Mouse (Mus musculus) embryonic stem cell, embryonic (primary cell): Measurements from ENCODE around the gene Zfp652.

ENCODE experiments used
- CTCF ChIA-PET, 4 experiments: fragments of 300-600 bp in 2 of 4; fragments of 350-600 bp in 2 of 4; sonication (Branson Sonifier 250); formaldehyde crosslinking; loops; one replicate each; lab custom pipeline; 2022; ENCODE audit warnings: inconsistent platforms in 2 of 4; lab: Charles Lee
- POLR2A ChIA-PET, 4 experiments: fragments of 300-600 bp in 2 of 4; fragments of 350-600 bp in 2 of 4; sonication (Branson Sonifier 250); formaldehyde crosslinking; loops; one replicate each; lab custom pipeline; 2022; ENCODE audit warnings: antibody characterized with exemption in 4 of 4, inconsistent platforms in 1 of 4; lab: Charles Lee

Gene Zfp652

DNA sequence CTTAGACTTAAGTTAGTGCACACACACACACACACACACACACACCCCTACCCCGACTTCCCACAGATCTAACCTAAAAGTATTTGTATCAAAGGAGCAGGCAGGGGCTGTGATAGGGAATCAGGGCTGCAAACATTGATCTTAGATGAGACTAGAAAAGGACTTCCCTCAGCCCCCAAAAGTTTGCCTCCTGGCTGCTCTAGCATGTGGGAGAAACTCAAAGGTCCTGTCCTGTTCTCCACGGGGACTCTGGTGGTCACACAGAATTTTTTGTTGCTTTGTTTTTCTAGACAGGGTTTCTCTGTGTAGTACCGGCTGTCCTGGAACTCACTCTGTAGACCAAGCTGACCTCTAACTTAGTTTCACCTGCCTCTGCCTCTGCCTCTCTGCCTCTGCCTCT lies 113.2 kb downstream of the Zfp652 start:
- CTCF ChIA-PET, result interaction anchor here in 2 of 4 experiments (0.6 to 0.9 kb wide), 2 partner anchors 28 to 1131 kb away, joined by 3 read pairs; no protein-coding TSS in a partner anchor
- POLR2A ChIA-PET, result interaction anchor here (0.6 to 5.9 kb wide), 11 partner anchors 11 to 334 kb away, joined by 3 to 34 read pairs (median 3); partner anchors contain the start of genes Abi3 (in 1 of the 4) and Ube2z (in 1 of the 4)

DNA sequence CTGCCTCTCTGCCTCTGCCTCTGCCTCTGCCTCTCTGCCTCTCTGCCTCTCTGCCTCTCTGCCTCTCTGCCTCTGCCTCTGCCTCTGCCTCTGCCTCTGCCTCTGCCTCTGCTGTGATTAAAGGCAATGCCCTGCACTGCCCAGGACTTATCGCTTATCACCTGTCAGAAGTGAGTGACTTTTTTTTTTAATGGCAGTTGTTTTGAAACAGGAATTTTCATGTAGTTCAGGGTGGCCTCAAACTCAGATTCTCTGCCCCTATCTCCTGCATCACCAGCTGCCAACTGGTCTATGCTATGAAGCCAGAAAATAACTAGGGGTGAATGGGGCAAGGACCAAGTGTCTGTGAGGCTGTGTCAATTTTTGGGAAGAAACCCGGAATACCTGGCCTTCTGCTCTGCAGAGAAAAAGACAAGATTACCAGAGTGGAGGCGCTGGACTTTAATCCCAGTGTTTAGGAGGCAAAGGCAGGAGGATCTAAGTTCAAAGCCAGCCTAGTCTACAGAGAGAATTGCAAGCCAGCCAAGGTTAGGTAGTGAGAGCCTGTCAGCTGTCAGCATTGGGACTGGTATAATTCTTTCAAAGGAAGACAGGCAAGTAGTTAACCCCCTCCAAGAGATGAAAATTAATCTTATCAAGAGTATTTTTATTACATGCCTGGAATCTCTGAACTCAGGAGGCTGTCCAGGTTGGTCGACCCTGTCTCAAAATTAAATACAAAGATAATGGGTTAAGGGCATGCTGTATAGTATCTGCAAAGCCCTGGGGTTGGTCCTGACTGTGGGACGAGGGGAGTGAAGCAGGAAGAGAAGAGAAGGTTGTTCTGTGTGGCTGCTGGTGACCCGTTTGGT lies 114.1 kb downstream of the Zfp652 start:
- ChIA-PET CTCF (interaction anchor here (0.7 to 2.9 kb wide), 24 partner anchors 9 to 246 kb away, joined by 3 to 10 read pairs (median 4); partner anchors contain the start of genes Phb (in 1 of the 4) and Snf8 (in 1 of the 4)), POLR2A (interaction anchor here in 3 of 4 experiments (0.6 to 3.1 kb wide), 9 partner anchors 16 to 124 kb away, joined by 3 to 16 read pairs (median 4); no protein-coding TSS in a partner anchor)

DNA sequence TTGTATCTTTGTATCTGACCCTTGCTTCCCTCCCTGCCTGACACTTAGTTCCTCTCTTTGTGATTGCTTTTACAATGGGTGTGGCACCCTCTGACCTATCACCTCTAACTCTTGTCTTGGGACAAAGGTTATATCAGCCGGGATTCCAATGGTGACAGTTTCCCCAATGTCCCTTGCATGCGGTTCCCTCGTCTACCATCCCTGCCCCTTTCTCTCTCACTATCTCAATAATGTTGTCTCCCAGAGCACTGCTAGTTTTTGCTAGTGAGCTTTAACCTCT lies 114.6 kb downstream of the Zfp652 start:
- POLR2A ChIA-PET, result interaction anchor here in 3 of 4 experiments (0.6 to 3.1 kb wide), 16 partner anchors 19 to 248 kb away, joined by 3 to 16 read pairs (median 3); partner anchors contain the start of genes Atp5g1 (in 1 of the 3) and Snf8 (in 1 of the 3)
- CTCF ChIA-PET, result interaction anchor here (0.6 to 2.9 kb wide), 30 partner anchors 9 to 1696 kb away, joined by 3 to 17 read pairs (median 4); partner anchors contain the start of genes Gngt2 (in 1 of the 4), Phb (in 1 of the 4) and Snf8 (in 1 of the 4)

DNA sequence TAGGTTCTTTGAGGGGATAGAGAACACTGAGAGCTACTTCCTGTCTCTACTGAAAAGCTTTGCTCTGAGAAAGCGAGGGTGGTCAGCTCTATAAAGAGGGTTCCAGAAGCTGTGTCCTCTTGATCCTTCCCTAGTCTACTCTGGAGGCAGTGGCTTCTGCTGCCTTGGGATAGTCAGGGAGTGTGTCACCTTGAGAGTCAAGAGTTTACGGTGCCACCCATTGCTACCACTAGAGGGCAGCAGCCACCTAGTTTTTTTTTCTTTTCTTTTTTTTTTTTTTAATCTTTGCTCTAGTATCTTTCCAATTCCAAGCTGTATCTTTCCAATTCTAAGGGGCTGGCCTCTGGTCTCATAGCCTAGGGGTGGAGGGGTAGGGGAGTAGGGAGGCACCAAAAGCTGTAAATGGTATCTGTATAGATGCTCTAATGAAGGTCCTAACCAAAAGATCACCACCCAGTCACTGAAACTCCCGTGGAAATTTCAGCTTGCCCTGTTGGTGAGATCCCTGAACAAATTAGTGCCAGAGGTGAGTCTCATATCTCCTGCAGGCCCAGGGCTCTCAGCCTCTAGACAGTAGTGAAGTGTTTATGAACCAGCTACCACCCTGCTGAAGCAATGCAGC lies 115.1 kb downstream of the Zfp652 start:
- CTCF ChIA-PET, result interaction anchor here (0.5 to 2.9 kb wide), 57 partner anchors 8 to 1695 kb away, joined by 3 to 17 read pairs (median 4); partner anchors contain the start of genes Gngt2 (in 1 of the 4), Phb (in 1 of the 4) and Snf8 (in 1 of the 4)
- POLR2A ChIA-PET, result interaction anchor here (0.6 to 3.1 kb wide), 24 partner anchors 15 to 248 kb away, joined by 3 to 16 read pairs (median 3); partner anchors contain the start of genes Abi3 (in 1 of the 4), Atp5g1 (in 1 of the 4) and Snf8 (in 1 of the 4)

DNA sequence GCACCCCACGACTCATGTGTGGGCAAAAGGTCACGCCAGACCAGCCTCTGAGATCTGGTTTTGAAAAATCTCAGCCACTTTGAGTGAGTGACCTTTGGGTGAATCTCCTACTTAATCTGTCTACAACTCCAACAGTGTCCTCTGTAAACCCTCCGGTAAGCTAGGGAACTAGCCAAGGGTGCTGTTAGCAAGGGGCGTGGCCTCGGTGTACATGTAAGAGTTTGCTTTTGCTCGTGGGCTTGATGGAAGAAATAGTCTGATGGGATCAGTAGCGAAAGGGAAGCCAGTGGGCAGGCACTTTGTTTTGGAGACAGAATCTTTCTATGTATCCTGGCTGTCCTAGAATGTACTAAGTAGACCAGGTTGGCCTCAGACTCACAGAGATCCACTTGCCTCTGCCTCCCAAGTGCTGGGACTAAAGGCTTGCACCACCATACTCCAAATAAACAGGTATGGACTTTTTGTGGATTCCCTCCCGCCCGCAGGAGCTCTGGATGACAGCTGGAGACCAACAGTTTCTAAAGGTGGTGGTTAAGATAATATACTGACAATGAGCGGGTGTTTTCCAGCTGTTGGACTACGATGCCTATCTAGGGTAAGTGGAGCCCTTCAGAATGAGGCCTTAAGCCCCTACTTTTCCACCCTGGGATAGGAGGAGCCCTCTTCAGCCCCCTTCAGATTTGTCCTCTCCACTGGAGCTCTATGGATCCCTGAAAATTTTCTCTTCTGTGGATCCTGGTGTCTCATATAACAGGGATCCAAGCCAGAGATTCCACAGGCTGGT lies 115.9 kb downstream of the Zfp652 start:
- ChIA-PET CTCF (interaction anchor here (0.5 to 2.9 kb wide), 47 partner anchors 7 to 859 kb away, joined by 3 to 13 read pairs (median 4); partner anchors contain the start of genes Gngt2 (in 1 of the 4) and Snf8 (in 1 of the 4)), POLR2A (interaction anchor here (0.6 to 3.1 kb wide), 22 partner anchors 11 to 152 kb away, joined by 3 to 16 read pairs (median 3); partner anchors contain the start of gene Abi3 (in 1 of the 4))

DNA sequence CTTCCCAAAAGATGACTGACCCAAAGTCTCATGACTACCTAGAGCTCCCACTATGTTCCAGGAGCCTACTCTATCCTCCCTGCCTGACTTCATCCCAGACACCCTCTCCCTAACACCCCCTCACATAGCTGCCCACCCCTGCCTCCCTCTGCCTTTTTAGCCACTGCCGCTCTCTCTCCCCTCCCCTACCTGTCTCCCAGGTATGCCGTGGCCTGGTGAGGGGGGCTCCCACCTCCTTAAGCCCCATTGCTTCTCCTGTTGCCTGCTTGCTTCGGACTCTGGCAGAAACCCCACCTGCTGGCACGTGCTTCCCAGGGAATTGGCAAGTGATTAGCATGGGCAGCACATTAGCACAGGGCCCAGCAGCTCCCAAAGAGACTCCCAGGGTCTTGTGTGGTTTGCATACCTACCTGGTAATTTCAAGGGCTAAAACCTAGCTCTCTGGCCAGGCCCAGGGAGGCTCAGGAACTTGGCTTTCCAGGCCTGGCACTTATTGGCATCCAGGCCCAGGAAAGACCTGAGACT lies 117.1 kb downstream of the Zfp652 start:
- ChIA-PET POLR2A (interaction anchor here in 2 of 4 experiments (0.6 to 3.1 kb wide), 11 partner anchors 10 to 1049 kb away, joined by 3 to 16 read pairs (median 4); no protein-coding TSS in a partner anchor), CTCF (interaction anchor here in 3 of 4 experiments (0.6 to 2.3 kb wide), 6 partner anchors 14 to 317 kb away, joined by 3 to 12 read pairs (median 5); no protein-coding TSS in a partner anchor)

DNA sequence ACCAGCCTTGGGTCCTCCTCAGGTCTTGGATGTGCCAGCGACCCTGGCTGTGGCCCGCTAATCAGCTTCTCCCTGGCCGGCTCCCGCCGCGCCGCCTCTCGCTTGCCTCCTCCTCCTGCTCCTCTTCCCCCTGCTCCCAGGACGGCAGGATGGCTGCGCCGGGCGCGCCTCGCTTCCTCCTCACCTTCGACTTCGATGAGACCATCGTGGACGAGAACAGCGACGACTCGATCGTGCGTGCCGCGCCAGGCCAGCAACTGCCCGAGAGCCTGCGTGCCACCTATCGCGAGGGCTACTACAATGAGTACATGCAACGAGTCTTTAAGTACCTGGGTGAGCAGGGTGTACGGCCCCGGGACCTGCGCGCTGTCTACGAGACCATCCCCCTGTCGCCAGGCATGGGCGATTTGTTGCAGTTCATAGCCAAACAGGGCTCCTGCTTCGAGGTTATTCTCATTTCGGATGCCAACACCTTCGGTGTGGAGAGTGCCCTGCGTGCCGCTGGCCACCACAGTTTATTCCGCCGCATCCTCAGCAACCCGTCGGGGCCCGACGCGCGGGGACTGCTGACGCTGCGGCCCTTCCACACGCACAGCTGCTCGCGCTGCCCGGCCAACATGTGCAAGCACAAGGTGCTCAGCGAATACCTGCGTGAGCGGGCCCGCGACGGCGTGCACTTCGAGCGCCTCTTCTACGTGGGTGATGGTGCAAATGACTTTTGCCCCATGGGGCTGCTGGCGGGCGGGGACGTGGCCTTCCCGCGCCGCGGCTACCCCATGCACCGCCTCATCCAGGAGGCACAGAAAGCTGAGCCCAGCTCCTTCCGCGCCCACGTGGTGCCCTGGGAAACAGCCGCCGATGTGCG lies 118.2 kb downstream of the Zfp652 start:
- ChIA-PET POLR2A (interaction anchor here in 3 of 4 experiments (0.6 to 2.4 kb wide), 18 partner anchors 7 to 1210 kb away, joined by 3 to 10 read pairs (median 4); partner anchors contain the start of genes Abi3 (in 2 of the 3), Atp5g1 (in 1 of the 3) and Kat7 (in 1 of the 3)), CTCF (interaction anchor here (0.6 to 2.3 kb wide), 15 partner anchors 10 to 316 kb away, joined by 3 to 8 read pairs (median 4); no protein-coding TSS in a partner anchor)

DNA sequence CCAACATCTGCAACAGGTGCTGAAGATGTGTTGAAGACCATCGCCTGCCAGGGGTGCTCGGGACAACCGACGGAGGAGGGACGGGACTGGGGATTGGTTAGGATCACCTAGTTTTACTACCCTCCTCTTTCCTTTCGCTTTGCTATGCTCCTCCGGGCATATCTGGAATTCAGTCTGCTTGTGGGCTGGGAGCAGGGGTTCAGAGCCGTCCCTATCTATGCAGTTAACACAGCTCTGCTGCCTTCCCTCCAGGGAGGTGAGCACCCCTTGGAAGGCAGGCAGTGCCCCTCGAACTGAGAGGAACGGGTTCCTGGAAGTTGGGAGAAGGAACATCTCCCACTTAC lies 118.8 kb downstream of the Zfp652 start:
- ChIA-PET POLR2A (interaction anchor here in 3 of 4 experiments (0.6 to 2.4 kb wide), 13 partner anchors 8 to 521 kb away, joined by 3 to 10 read pairs (median 4); partner anchors contain the start of genes Abi3 (in 2 of the 3), Atp5g1 (in 1 of the 3) and Kat7 (in 1 of the 3)), CTCF (interaction anchor here (0.6 to 2.3 kb wide), 14 partner anchors 9 to 199 kb away, joined by 3 to 8 read pairs (median 4); no protein-coding TSS in a partner anchor)

DNA sequence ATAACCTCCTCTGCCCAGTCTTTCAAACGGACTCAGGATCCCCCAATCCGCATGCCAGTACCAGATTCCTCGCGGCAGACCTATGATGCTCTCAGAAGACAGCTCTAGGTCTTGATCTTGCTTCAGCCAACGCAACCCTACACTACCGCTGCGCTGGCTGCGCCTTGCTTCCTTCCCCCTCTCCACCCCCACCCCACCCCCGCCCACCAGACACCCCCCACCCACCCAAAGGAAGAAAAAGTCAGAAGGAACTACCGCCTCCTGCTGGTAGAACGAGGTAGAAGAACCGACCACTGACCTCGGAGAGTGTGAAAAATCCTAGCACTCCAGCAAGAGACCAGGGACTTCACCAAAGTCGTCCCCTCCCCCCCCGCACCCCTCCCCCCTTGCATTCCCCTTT lies 119.2 kb downstream of the Zfp652 start:
- POLR2A ChIA-PET, result interaction anchor here in 3 of 4 experiments (0.6 to 2.4 kb wide), 11 partner anchors 8 to 521 kb away, joined by 3 to 10 read pairs (median 4); partner anchors contain the start of genes Abi3 (in 2 of the 3), Atp5g1 (in 1 of the 3), Kat7 (in 1 of the 3) and Ttll6 (in 1 of the 3)
- CTCF ChIA-PET, result interaction anchor here (0.6 to 2.3 kb wide), 14 partner anchors 9 to 198 kb away, joined by 3 to 8 read pairs (median 3); no protein-coding TSS in a partner anchor

DNA sequence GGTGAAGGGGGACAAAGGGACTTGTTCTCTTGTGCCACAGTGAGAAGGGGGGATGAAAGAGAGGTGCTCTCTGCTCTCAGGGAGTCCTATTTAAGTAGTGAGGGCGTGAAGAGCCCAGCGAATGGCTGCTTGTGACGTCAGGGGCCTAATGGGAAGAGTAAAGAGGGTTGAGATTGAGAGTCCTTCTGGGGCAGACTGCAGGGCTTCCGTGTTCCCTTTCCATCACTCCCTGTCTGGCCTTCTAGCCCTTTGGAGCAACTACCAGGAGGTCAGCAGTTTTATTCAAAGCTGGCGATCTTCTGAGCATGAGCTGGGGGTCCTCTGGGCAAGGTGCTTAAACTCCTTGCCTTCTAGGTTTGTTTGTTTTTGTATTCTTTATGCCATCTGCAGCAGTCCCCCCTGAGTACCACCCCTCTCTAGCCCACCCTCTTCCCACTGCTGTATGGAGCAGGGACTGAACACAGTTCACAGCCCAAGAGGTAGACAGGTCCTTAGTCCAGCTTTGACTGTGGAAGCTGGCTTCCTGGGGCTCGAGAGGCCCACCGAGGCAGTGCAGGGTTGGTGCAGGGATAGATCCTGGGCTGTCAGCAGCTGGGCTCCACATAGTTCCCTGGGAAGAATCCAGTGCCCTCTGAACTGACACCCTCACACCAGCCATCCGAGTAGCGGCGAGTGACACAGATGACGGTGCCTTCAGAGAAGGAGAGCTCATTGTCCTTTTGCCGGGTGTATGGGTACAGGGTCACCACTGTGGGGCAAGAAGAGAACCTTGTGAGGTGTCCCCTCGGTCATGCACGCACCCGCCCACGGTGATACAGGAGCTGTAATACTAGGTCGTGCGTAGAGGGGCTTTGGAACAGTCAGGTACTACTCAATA lies 119.9 kb downstream of the Zfp652 start:
- CTCF ChIA-PET, result interaction anchor here (0.5 to 2.3 kb wide), 20 partner anchors 8 to 1306 kb away, joined by 3 to 13 read pairs (median 3); partner anchors contain the start of gene Abi3 (in 1 of the 4)

DNA sequence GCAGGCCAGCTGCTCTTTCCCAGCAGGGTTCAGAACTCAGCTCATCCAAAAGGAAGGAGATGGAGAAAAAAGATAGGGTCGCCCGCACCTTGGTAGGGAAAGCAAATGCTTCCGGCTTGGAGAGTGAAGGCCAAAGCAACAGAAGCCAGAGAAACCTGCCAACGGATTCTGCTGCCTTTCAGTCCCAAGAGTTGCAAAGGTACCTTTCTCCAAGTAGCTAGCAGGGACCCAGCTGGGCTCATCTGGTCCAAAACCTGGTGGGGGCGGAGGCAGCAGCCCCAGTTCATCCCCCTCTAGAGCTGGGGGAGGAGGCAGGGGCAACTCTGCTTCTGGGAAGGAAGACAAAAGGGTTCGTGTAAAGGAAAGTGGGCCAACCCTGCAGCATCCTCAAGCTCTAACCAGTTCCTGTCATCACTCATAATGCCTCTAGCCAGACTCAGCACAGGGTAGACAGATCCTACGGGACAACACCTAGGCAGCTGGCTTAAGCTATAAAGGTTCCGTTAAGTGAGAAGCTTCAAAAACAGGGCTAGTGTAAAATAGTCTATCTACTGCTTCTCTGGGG lies 120.6 kb downstream of the Zfp652 start:
- CTCF ChIA-PET, result interaction anchor here in 3 of 4 experiments (0.5 to 2.1 kb wide), 11 partner anchors 9 to 1306 kb away, joined by 3 to 13 read pairs (median 4); partner anchors contain the start of gene Abi3 (in 1 of the 3)
- POLR2A ChIA-PET, result interaction anchor here (0.5 to 2.4 kb wide), 26 partner anchors 9 to 335 kb away, joined by 3 to 9 read pairs (median 3); partner anchors contain the start of genes Abi3 (in 3 of the 4), Atp5g1 (in 1 of the 4), Phospho1 (in 1 of the 4) and Ttll6 (in 1 of the 4)

More for the DNA sequence above, 119.9 kb downstream of the Zfp652 start:
- POLR2A ChIA-PET, result interaction anchor here in 3 of 4 experiments (0.5 to 2.4 kb wide), 22 partner anchors 9 to 522 kb away, joined by 3 to 9 read pairs (median 3); partner anchors contain the start of genes Abi3 (in 3 of the 3), Kat7 (in 1 of the 3), Phospho1 (in 1 of the 3) and Ttll6 (in 1 of the 3)

DNA sequence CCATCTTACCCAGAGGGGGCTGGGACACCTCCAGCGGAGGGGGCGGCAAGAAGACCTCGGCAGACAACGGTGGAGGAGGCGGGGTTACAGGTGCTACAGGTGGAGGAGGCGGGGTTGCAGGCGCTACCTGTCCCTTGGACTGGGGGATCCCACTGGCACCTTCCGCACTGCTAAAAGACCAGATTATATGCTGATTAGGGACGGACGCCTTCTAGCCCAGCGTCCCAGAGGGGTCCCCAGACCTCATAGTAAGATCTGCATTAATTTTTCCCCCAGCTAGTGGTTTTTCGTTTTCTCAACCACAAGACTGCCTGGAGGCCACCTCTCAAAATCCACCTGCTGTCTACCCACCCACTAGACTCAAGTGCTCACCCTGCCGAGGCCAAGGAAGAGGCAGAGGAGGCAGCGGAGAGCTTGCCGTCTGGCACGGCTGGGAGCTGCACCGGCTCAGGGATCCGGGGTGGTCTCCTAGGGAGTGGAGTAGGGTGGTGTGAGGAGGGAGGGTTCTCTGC lies 121.2 kb downstream of the Zfp652 start:
- POLR2A ChIA-PET, result interaction anchor here (0.5 to 2.4 kb wide), 23 partner anchors 9 to 334 kb away, joined by 3 to 11 read pairs (median 3); partner anchors contain the start of genes Abi3 (in 2 of the 4), Atp5g1 (in 1 of the 4), Phospho1 (in 1 of the 4) and Snf8 (in 1 of the 4)
- CTCF ChIA-PET, result interaction anchor here in 3 of 4 experiments (0.6 to 1.6 kb wide), 6 partner anchors 10 to 205 kb away, joined by 3 to 6 read pairs (median 3); no protein-coding TSS in a partner anchor

DNA sequence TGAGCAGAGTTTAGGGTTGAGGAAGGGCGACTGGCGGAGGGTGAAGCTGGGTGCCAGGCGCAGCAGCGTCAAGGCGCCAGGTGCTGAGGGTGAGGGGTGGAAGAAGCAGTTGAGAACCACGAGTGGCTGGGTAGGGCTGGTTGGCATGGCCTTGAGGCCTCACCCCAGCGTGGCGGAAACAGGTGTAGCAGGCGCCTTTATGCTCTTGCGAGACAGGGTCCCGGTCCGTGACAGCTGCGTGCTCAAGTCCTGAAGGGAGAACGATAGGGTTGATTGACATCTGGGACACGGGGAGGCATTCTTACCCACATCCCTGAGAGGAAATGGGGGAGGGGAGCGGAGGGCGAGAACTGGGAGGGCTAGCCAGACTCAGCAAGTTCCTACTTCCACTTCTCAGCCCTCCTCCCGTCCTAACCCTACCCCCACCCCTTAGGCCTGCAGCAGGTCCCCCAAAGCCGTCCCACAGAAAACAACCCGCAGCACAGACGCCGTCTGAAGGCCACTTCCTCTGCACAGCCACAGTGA lies 121.7 kb downstream of the Zfp652 start:
- ChIA-PET CTCF (interaction anchor here in 2 of 4 experiments (1.2 to 1.4 kb wide), 3 partner anchors 9 to 56 kb away, joined by 3 read pairs; no protein-coding TSS in a partner anchor), POLR2A (interaction anchor here in 3 of 4 experiments (0.6 to 2.4 kb wide), 13 partner anchors 9 to 241 kb away, joined by 3 to 11 read pairs (median 4); partner anchors contain the start of genes Abi3 (in 1 of the 3), Atp5g1 (in 1 of the 3) and Snf8 (in 1 of the 3))
